Mouse (Mus musculus) ES-E14 (cell line): ENCODE data around the gene Jund.

Experiments
- CHD2 ChIP-seq: IDR thresholded peaks from 2 replicates; pipeline ENCODE4 v1.6.1; 2014; ENCODE audit warnings: mild to moderate bottlenecking, low read depth, low read length, inconsistent platforms
- HCFC1 ChIP-seq: IDR thresholded peaks from 2 replicates; pipeline ENCODE4 v1.6.1; 2012; ENCODE audit warnings: low read length, inconsistent platforms, borderline replicate concordance; ENCODE audit not compliant: insufficient read depth
- MAFK ChIP-seq: IDR thresholded peaks from 2 replicates; pipeline ENCODE4 v1.6.1; 2014; ENCODE audit warnings: mild to moderate bottlenecking, low read depth, low read length, inconsistent platforms; ENCODE audit not compliant: insufficient read depth
- ZC3H11A ChIP-seq: IDR thresholded peaks from 2 replicates; pipeline ENCODE4 v1.6.1; 2012; ENCODE audit warnings: low read depth, mild to moderate bottlenecking, inconsistent platforms, low read length, borderline replicate concordance
- ZNF384 ChIP-seq: IDR thresholded peaks from 2 replicates; pipeline ENCODE4 v1.6.1; 2012; ENCODE audit warnings: low read depth, low read length, inconsistent platforms

- TF ChIP-seq MAFK = no peak
- TF ChIP-seq HCFC1 = no peak
- no peak for TF ChIP-seq ZNF384
- TF ChIP-seq CHD2 = no peak
- TF ChIP-seq ZC3H11A = no peak
Observed at GRCm38 (mm10) chr8:70667071-70667470, 31.7 kb upstream of the Jund start.
